Mouse (Mus musculus) kidney, postnatal 4 days (tissue): ENCODE measurements around the gene Ddx31.
A peak's percentile ranks its signal among the peaks of the same experiment; 100 is the strongest.

ENCODE experiments used
- DNase-seq, 2 experiments: peaks; one replicate each; pipeline ENCODE4 v3.0.0; 2021; ENCODE audit warnings: mixed read lengths in 2 of 2

Ddx31 gene

GRCm38 (mm10) chr2:28867495-28867894 lies 27.3 kb downstream of the Ddx31 start:
- DNase-seq, result no peak

GRCm38 (mm10) chr2:28875554-28875953 lies 35.3 kb downstream of the Ddx31 start:
- no peak for DNase-seq

DNA sequence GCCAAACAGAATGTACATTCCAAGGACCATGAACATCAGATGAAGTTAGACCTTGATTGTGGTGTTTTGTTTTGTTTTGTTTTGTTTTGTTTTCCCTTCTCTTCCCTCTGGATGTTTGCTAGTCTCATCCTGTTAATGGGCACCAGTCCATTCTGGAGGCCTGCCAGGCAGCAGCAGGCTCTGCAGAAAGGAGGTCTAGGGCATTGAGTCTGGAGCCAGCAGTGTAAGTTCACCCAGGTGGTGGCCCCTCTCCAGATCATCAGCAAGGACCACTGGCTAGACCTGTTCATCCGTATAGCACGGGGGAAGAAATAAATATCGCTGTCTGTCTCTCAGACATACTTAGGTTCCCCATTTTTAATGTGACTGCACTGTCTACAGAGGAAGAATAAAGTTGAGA lies 41.1 kb downstream of the Ddx31 start:
- DNase-seq, result no peak

- no peak for DNase-seq
Measured at GRCm38 (mm10) chr2:28882047-28882446, 41.8 kb downstream of the Ddx31 start.

- no peak for DNase-seq
Measured at GRCm38 (mm10) chr2:28882826-28883485, 42.8 kb downstream of the Ddx31 start.

- DNase-seq, result no peak
Measured at GRCm38 (mm10) chr2:28884914-28885313, 44.7 kb downstream of the Ddx31 start.

DNA sequence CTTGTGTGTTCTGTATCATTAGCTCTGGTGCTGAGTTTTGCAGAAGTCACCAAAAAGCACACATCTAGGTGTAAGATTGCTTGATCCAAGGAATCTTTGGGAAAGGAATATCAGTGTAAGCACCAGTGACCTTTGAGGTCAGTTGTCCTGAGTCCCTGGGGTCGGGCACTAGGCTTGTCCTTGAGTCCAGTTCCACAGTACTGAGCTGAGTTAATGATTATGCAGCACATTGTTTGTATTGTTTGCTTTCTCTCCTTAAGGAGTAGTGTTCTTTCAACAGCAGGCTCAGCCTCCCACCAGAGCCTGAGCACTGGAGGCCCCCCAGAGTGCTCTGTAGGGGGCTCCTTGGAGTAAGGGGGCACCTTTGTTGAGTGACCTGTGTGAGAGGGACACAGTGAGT lies 52.6 kb downstream of the Ddx31 start:
- no peak for DNase-seq

DNA sequence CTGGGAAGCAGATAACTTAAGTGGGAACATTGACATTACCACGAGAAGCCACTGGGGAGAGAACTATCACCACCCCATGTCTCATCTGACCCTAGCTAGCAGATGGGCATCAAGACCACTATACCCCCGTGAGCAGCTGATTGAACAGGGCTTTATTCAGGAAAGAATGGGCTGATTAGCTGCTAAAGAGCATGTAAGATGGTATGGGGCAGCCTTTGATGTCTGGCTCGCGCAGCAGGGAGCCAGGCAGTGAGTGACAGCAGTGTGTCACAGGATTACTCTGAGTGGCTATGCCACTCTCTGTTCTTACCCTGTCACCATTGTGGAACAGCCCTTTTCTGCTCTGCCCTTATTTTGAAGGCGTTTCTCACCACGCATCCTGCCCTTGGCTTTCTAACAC lies 53.3 kb downstream of the Ddx31 start:
- no peak for DNase-seq

DNA sequence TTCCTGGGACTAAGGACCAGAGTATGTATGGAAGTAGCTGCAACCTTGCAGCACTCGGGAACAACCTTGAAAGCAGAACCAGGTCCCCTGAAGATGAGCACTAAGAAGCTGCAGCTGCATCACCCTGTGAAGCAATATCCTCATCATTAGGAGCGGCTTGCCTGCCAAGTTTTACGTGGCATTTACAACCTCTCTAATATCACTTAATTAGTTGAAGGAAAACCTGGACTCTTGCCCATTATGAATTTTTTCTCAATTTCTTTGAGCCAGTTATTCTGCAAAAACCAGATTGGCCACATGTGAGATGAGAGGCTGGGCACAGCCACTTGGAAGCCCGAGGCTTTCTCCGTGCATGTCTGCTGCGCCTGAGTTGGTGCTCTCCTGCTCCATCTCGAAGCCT lies 55.7 kb downstream of the Ddx31 start:
- no peak for DNase-seq

- no peak for DNase-seq
Measured at GRCm38 (mm10) chr2:28897340-28897899, 57.2 kb downstream of the Ddx31 start.

- DNase-seq, result no peak
Measured at GRCm38 (mm10) chr2:28902291-28902690, 62.1 kb downstream of the Ddx31 start.

- no peak for DNase-seq
Measured at GRCm38 (mm10) chr2:28903871-28904270, 63.7 kb downstream of the Ddx31 start.

- DNase-seq, result no peak
Measured at GRCm38 (mm10) chr2:28904786-28905185, 64.6 kb downstream of the Ddx31 start.

DNA sequence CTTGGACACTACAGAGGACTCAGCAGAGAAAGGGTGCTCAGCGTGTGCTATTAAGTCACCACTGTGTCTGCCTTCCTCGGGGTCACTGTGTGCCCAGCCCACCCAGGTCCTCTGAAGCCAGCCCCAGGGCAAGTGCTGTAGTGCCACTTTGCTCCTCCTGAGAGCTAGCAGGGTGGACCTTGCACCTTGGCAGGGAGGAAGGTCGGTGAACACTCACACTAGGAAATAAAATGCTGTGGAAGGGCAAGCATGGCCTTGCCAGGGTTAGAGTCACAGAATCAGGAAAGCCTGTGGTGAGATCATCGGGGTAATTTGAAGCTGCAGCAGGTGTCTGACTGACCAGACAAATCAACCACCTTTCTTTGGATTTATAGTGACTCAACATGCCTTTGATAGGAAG lies 65.4 kb downstream of the Ddx31 start:
- DNase-seq, result peak in 1 of 2 experiments; percentile 15

DNA sequence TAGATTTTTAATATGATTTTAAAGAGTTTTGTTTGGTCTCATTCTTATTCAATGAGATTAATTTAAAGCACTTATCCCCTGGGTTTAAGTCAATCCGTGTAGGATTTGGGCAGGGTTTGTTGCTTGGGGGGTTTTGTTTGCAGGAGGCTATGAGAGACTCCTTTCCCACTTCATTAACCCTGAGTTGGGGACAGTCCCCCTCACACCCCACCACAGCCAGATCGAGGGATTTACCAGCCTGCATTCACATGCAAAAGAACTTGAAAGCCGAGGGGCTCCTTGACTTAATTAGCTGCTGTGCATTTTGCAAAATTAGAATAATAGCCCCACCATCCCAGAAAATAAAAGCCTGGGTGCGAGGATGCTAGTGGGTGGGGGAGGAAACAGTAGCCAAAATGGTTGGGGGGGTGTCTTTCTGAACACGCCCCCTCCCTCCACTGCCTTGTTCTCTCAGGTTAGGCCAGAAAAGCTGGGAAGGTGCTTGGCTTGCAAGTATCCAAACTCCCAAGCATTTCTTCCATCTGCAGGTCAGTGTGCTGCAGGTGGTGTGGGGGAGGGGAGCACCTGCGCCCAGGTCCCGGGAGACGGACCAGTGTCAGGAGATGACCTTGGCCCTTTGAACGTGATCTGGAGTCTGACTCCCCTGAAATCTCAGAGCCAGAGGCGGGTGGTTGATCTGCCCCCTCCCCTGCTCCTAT lies 67.6 kb downstream of the Ddx31 start:
- DNase-seq, result no peak

GRCm38 (mm10) chr2:28908389-28909153 lies 68.4 kb downstream of the Ddx31 start:
- peak; percentile 18 to 45 for DNase-seq

GRCm38 (mm10) chr2:28909186-28909817 lies 69.1 kb downstream of the Ddx31 start:
- DNase-seq, result no peak

DNA sequence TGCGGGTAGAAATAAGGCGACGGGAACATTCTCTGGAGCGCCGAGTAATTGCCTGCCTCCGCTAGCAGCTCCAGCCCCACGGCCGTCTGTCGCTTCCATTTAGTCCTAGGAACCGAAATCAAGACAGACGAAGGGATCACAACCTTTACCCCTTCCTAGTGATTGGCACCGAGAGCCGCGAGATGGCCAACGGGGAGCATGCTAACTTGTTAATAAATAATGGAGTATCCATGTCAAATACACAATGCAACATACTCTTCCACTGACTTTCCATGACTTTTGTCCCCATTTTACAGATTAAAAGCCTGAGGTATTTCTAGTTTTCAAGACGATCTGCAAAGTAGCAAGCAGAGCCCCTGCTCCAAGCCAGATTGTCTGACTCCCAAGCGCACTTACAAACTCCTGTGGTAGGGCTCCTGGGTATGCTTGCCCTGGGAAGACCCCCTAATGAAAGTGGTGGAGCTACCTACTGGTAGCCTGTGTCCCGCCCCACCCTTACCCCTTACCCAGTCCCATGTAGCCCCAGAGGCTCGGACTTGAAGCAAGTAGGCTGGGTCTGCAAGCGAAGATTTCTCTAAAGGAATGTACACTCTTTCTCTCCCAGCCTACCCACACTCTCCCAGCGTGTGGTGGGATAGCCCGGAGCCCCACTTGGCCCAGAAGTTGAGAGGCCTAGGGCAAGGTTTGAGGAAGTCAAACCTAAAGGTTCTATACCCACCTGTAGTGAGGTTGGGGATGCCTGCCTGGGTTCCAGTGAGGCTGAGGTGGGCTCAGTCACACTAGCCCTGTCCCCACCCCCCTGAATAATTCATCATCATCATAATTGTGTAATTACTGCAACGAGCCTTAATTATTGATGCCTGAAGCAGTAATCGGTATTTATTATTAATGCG lies 69.9 kb downstream of the Ddx31 start:
- DNase-seq, result peak in 1 of 2 experiments; percentile 8

- no peak for DNase-seq
Measured at GRCm38 (mm10) chr2:28910877-28911276, 70.7 kb downstream of the Ddx31 start.

DNA sequence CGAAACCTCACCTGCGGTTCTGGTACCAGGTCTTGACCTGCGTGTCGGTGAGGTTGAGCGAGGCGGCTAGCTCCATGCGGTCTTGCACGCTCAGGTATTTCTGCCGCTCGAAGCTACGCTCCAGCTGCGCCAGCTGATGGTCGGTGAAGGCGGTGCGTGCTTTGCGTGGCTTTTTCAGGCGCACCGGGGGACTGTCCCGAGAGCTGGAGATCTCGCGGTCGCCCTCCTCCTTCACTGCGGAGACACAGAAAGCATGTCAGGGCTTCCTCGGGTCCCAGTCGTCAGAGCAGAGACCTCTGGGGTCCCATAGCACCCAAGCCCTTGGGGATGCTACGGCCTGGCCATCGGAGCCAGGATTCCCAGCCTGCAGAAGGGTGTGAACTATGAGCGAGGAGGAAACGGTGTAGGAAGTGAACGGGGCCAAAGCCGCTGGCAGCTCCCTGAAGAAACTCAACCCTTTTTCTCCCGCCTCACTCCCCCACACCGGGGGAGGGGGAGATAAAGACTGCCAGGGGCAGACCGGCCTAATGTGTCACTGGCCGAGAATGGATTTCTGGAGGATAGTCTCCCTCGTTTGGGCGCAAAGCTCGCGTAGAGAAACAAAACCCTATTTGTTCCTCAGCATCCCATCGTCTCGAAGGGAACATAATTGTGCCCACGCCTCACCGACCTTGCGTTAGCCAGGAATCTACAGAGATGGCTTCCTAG lies 71.3 kb downstream of the Ddx31 start:
- DNase-seq, result peak in 1 of 2 experiments; percentile 25

DNA sequence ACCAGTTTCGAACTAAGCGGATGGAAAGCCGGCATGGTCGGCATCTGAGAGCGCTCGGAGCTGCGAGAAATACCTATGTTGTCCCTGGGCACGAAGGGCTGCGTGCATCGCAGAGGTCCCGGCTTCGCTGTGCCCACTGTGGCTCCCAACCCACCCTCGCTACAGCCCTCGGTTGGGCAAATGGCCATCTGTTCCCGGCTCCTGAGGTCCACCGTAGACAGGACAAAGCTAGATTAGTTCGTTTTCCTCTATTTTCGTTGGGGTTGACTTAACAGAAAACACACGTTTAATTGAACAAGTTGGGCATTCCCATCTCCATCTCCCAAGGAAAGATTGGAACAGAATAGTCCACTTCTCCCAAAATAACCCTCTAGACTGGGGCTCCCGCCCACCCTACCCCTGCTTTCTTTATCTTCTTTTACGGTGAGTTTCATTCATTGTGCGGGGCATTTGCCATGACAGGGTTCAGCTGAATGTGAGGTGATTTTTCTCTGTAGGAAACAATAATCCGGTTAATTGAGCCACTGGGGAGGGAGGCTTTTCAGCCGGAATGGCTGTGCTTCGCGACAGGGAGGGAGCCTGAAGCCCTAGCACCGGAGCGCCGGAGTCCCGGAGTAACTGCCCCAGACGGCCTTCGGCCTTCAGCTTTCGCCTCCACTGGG lies 72.0 kb downstream of the Ddx31 start:
- DNase-seq, result peak in 1 of 2 experiments; percentile 22
